Mouse (Mus musculus): ENCODE measurements at regions not wholly inside any gene's neighbourhood (a gene's known extent, or its start where the extent isn't known, plus 50 kb on each side); places are given as distances from the start of the nearest gene placed in this dataset.

DNA sequence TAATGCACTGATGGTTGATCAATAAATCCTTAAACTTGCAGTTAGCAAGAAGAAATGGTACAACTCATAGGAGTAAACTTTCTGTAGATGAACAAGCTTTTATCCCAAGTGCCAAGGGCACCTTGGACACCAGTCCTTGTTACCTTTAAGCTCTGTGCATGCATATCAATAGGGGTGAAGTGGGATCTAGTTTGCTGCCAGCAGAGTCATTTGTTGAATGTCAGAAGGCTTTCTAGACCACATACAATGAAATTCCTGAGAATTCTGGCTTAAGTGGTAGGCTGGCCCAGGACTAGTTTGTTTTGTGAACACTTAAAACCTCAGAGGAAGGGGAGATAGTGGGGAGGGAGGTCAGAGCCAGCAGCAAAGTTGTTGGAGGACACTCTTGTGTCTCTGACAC, 437.9 kb upstream of the 4930412O13Rik start:
- DNase-seq, result no peak

DNA sequence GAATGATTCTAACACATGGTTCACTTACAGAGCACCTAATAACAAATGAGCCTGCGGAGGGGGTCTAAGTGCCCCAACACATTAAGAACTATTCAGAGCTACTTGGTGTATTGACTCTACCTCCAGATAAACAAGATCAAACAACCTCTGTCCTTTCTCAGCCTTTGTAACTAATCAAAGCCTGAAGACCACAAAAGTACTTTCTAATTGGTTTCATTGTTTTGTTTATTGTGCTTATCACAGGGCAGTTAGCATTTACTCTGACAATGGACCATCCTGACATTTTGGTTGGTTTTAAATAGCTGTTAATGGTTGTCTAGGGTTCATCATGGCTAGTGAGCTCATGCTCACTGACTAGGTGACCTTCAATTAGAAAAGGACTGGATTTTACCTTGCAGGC, 435.2 kb upstream of the 4930412O13Rik start:
- DNase-seq, result no peak

DNA sequence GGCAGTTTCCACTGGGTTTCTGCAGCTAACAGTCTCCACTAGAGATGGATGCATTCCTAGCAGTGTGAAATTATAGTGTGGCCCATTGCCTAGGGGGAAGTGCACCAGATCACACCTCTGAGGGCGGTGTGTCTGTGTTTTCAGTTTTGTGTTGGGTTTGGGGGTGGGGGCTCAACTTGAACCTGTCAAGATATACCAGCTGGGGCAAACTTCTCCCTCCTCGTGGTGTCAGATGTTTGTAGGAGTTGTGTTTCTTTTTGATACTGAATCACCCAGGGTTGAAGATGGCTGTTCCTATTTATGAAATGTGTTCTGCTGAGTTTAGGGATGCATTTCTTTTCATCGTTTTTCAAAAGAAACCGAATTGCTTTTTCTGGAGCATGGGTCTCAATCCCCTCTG, 416.6 kb upstream of the 4930412O13Rik start:
- no peak for DNase-seq

DNA sequence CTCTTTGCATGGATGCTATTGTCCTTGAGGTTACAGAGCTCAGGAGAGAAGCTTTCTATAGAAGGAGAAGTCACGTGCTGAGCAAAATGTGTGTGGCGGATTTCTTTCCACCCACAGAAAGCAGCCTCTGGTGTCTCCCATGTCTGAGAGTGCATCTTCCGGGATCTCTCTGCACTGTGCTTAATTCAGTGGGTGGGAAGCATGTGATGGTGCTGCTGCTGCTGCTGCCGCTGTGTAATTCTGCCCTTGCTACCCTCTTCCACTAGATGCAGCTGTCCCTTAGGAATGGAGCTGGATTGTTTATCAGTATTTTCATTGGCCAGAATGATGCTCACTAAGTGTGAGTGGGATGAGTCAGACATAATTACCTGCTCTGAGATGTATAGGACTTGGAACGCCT, 416.2 kb upstream of the 4930412O13Rik start:
- DNase-seq, result peak; percentile 3

DNA sequence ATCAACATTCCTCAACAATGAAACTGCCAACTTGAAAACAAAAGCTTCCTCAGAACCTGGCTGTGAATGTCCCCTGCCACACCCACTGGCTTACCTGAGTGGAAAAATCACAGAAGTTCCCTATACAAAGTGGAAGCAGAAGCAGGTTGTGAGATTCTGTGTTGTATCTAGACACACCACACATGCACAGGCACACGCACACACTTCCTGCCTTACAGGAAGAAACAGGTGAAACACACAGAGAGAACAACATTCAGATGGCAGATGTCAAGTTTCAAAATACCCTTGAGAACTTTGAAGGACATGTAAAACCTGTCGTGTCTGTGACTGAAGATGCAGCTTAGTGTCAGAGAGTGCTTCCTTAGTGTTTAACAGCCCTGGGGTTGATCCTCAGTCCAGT, 413.5 kb upstream of the 4930412O13Rik start:
- no peak for DNase-seq

DNA sequence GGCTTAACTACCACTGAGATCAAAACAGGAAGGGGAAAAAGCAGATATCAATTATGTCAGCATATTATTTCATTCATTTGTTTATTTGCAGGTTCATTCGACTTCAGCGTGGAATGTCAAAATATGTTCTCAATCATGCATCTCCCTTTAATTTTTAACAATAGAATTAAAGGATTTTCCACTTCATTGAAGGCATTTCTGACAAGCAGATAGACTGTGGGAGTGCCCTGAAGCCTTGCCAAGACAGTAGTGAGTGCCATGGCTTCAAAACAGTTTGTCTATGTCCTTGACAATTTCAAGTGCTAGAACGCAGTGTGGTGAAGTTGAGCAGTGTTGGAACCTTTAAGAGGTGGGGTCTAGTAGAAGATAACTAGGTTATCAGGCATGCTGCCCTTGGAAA, 412.4 kb upstream of the 4930412O13Rik start:
- no peak for DNase-seq

DNA sequence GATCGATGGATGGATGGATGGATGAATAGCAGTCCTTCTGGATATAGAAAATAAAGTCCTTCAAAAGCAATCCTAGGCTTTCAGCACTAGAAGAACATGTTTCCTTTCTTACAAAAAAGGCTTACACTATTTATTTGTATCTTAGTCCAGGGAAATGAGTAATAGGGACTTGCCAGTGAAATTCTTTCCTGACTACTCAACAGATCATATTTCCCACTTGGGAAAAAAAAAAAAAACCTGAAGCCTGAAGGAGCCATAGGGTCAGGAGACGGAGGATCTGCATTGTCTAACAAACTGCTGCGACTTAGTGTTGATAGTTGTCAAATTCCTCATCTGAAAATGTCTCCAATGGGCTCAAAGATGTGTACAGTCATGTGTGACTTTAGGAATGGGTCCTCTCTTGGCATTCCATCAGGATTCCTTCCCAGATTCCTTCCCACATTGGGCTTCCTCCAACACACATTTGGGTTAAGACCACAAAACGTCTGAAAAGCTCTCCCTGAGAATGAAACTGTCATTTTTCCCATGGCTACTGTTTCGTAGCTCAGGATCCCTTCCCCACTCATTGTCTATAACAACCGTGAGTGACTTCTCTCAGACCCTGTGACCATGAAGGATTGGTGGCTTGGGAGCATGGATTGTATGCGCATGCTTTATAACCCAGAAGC, 399.2 kb upstream of the 4930412O13Rik start:
- DNase-seq, result no peak

DNA sequence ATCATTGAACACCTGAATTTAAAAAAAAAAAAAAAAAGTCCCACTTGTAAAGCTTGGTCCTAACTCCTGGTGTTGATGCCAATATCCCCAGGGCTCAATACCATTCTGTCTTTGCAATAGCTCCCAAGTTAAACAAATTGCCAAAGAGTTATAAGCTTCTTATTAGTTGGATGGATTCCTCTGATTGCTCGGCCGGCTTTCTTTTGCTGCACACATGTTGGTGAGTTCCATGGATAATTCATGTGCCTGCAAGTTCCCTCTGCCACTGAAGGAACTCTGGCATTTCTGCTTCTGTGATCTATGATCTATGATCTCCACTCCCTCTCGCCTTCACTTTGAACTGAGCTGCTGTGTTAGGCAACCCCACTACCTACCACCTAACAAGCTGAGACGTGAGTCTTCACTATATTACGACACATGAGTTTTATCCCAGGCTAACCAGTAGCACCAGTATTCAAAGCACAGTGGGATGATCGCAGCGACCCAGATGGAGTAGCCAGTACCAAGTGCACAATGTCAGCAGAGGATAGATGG, 393.6 kb upstream of the 4930412O13Rik start:
- no peak for DNase-seq

DNA sequence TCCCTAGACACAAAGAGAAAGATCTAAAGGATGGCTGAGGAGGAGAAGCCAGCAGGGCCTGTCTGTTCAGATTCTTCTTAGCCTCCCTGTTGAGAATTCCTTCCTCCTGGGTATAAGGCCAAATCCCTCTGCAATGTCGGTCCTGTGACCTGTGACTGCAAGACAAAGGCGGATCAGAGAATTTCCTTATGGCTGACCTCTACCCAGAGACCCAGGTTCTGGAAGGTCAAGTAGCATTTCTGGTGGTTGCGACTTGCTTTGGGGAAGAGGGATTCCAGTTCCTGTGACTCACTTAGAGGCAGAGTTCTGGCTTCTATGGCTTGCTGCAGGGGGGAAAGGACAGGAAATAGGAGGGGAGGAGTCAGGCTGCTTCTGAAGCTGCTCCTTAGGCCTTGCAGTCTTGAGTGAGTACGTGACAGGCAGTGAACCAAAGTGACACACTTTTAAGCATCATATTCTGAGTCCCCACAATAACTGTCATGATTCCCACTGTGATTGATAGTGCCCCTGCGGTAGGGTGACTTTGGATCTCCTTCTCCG, 387.4 kb upstream of the 4930412O13Rik start:
- DNase-seq, result peak; percentile 2

DNA sequence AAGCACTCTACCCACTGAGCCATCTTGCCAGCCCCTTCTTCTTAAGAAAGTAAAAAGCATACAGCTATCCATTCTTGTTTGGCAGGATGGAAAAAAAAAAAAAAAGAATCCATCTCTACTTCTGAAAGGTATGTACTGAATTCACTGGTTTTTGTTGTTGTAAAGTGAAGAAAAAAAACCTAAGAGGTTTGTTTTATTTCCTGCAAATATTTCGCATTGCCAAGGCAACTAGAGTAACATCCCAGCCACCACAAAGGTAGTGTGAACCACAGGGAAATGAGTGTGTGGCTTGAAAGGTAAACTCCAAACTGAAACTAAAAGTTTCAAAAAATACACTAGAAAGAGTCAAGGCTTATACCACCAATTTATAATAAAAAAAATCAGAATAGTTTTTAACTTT, 361.0 kb upstream of the 4930412O13Rik start:
- DNase-seq, result no peak

DNA sequence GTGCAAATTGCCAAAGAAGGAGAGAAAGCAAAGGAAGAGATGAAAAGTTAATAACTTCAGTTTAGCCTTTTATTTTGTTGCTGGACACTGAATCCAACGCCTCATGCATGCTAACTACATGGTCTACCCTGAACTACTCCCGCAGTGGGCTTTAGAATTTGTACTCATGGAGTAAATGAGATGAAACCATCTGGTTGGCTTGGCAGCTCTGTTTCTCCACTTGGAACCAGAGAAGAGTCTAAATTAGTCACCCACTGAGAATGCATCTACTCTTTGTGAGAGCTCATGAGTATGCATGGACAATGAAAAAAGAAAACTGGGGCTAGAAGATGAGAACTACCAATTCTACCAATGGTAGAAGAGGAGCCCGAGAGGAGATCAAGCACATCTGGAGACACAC, 355.1 kb upstream of the 4930412O13Rik start:
- DNase-seq, result no peak

DNA sequence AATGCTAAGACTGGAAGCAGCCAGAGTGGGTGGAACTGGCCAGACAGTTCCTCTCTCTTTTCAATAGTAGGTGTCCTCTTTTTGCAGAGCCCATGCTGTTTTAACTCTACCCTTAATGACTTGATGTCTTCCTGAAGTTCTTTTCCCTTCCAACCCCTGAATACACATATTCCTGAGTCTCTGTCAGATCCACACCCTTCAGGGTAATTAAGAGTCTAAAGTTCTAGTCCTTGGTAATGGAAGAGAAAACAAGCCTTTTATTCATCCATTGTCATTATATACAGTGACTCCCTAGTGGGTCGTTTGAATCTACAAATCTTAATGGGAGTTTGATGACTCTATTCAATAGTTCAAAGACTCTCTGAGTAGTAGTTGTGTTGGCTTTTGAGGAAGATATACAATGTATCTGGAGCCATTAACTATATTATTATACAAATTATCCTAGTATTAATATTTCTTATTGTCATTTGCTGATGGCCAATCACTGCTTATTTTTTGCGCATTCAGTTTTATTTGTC, 345.9 kb upstream of the 4930412O13Rik start:
- DNase-seq, result no peak

DNA sequence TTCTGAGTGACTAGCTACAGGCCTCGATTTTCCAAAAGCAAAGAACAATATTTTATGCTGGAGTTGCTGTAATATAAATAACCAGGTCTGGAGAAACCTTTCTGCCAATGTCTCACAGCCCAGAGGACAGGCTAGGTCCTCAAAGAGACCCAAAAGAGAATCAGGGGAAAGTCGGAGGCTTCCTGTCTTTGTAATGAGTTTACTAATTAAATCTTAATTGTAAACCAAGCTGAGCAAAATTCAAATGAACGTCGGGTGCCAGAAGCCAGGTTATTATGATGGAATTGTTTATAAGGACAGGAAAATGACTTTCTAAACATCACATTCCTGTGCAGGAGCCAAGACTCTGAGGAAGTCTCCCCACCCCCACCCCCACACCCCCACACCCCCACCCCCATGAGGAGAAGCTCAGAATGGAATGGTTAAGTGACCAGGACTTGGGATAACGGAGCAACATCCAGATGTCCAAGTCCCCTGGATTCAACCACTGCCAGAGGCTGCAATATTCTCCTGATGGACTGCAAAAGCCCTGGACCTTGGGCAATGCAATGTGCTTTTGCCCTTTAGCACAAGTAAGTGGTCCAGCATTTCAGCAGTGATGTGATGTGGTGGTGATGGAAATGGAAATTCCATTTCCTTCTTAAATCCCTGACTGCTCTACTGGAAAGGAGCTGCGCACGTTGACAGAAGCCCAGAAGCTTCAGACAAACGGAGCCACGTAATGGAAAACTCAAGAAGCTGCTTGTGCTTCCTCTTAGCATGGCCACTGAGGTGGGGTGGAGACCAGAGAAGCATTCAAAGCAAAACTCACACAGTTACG, 333.1 kb upstream of the 4930412O13Rik start:
- DNase-seq, result no peak

DNA sequence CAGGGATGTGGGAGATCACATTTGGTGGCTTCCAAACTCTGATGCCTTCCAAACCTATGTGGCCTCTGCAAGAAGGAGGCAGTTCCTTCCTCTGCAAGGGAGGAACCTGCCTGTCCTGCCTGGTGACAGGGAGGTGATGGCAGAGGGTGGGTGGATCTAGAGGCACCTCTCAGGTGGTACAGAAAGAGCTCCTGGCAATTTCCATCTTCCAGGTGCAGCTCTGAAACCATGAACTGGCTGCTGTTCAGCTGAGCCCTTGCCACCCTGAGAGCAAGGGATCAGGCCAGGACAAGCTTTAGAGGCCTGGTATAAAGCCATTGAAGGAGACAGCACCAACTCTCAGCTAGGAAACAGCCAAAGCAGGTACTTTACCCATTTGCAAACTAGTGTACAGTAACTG, 327.7 kb upstream of the 4930412O13Rik start:
- no peak for DNase-seq

DNA sequence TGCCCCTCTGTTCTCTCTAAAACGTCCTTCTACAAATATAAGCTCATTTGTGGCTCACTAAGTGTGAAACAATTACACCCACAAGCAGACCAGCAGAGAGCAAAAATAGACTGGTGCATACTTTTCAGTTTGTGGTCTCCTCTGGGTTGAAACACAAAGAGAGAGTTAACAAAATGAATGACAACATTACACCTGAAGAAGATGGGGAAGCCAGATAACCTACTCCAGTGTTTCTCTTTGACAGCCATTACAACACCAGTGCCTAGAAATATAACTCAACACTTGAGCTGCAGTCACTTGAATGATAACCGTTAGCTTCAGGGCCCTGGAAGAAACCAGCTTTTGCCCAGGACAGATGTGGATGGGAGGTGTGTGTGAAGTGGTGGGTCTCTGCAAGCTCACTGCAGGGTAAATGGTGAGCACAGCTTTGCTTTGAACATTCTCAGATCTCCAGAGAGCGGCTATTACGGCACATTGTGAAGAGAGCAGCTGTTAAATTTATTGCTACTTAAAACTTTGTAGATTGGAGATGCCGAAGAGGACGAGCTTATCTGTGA, 316.5 kb upstream of the 4930412O13Rik start:
- no peak for DNase-seq

DNA sequence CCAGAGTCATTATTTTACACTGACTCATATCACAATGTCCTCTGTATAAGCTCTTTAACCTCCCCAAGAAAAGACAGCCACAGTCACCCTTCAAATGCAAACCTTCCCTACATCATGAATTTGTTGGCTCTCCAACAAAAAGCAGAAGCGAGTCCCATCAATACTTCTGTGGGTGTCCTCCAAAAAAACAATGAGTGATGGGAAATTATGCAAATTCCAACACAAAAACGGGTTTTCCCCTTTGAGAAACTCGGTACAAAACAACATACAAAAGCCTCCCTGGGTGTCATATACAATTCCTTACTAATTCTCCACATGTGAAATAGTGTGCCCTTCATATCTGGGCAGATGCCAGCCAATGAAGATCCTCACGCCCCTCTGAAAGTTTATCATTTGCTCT, 311.8 kb upstream of the 4930412O13Rik start:
- DNase-seq, result no peak

DNA sequence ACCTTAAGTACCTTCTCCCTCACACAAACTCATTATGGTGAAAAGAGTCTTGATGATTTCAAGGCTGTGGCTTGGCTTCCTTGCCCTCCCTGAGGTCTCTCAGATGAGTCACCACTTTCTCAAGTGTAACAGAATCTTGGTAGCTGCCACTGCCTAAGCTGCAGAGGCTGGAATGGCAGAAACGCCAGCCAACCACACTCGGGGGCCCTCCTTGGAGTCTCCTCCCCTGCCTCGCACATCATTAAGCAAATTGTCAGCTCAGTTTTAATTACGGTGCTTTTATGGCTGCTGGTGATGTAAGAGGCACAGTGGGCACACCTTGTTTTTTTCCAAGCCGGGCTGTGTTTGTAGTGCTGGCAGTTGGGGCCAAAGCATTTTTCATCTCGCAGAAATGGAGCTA, 306.9 kb upstream of the 4930412O13Rik start:
- peak; percentile 10 for DNase-seq

DNA sequence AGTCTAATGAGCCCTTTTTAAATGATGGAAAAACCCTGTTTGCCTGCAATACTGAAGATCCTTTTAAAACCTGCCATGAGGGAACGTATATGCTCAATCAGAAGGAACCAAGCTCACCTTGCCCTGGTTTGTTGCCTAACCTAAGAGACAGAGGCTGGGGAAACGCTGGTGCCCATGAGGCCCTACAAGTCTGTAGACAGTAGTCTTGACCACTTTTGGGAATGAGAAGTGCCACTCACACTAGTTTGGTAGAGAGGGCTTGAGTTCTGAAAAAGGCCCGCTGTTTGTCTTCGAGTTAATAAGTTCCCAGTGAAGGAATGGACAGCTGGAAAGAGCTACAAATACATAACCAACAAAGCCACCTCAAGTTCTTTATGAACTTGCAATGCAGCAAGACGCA, 306.4 kb upstream of the 4930412O13Rik start:
- DNase-seq, result no peak

DNA sequence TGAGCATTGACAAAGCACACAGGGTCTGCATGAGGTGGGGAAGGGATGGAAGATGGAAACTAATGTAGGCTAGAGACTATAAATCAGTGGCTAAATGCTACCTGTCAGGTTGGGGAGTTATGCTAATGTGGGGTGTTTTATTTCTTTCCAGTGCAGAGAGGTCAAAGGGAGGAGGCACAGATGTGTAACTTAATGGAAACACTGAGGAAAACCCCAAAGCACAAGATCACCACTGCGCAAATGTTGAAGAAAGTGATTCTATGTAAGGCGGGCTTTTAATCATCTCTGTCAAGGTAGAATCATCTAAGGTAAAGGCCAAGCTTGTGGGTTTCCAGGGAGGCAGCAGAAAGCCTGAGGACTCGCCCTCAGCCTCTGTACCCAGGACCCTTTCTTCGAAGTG, 303.2 kb upstream of the 4930412O13Rik start:
- DNase-seq, result peak; percentile 9

DNA sequence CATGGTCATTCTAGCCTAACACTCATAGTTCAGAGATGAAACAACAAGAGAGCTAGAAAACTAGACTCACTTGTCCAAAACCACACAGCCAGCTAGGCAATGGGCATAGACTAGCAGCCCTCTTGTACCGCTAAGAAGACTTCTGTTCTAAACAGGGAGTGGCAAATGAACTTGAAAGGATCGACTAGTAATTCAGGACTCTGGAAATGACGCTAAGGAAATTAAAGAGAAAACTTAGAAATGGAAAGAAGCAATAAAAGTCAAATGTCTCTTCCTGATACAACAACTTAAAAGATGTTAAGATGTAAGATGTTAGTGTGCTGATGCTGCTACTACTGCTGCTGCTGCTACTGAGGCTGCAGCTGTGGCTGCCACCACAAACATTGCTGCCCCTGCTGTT, 293.7 kb upstream of the 4930412O13Rik start:
- no peak for DNase-seq

DNA sequence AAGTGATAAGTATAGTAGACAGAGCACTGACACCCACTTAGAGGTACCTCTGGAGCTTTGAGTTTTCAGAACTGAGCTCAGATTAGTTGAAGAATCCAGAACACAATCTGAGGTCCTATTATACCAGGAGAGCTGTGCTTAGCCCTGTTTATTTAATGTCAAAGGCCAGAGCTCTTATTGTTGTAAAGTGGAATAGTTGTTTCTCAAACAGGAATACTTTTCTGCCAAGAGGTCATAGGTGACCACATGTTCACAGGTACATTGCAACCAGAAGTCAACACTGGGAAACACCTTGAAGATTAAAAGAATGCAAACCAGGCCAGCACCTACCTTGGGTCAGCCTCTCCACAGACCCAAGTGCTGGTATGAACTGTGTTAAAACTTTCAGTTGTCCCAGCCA, 291.9 kb upstream of the 4930412O13Rik start:
- DNase-seq, result no peak

DNA sequence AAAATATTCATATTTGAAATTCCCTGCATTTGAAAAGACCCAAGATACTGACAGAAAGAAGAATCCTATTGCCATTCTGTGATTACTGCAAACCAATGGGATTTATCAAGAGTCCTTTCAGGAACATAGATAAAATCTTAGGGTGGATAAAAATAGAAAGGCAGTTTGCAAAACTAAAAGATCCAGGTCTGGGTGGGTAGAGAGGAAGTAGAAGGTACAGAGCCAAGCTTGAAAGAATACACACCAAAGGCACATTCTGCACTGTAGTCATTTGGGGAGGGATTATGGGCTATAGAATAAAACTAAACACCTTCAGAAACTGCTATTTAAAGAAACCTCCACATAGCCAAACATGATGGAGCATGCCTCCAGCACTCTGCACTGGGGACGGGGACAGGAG, 288.5 kb upstream of the 4930412O13Rik start:
- DNase-seq, result no peak

DNA sequence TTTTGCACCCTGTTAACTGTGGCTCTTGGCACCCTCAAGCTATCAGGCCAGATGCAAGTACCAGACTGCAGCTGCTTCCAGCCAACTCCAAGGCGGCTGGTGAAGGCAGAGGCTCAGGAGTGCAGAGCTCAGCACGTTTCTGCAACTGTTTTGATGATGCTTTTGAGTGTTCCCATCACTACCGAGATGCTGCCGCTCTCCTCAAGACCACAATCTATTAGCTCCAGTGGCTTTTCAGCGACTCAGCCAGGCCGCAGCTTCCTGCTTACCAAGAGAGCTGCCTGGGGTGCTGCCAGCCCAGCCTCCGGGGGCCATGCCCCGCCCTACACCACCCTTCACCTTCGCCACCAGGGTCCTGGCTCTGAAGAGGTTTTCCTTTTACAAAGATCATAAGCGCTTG, 287.1 kb upstream of the 4930412O13Rik start:
- no peak for DNase-seq
